21 mouse cellular contexts compared by ENCODE assay signal in the genomic region with DNA sequence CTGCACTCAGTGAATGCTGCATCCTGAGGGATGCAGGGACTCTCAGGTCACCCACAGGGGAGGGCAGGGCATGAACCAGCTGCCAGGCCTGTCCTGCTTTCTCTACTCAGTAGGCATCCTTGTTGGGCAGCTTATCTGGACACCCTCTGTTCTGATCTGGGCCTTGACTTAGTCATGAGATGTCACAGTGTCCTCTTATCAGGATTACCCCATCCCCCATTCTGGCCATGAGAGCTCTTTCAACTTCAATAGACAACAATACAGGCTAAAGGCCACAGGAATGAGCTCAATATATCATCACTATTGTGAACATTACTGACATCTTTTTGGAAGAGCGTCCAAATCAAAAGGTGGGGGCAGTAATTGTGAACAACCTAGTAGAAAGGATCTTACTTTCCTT. TPM values are rescaled to one million over a fixed set of nuclear protein-coding genes. Genes with fewer than 3 reads are reported as not detected.
A peak's percentile ranks its signal among the peaks of the same experiment; 100 is the strongest.
DNase-seq lines count a peak whose midpoint lies in the region; ATAC-seq and TF ChIP-seq lines count a peak whose summit lies in the region.
"Had no signal": no experiment of that assay in that cellular context is flagged by ENCODE, and none has a peak within 500 bp of the region (broad histone marks: within the 10 kb centered on the region; RNA-seq: fewer than 3 reads in every experiment).

No protein-coding gene starts in this region.

- no peaks in the 10 kb centered on the region for H3K27me3 ChIP-seq in liver, adult 2 months (ENCODE audit: control insufficient read depth, insufficient read depth, low read length)
- no peaks in the 10 kb centered on the region; the same call in 1 of the 2 replicates for H3K27me3 ChIP-seq in liver, embryonic 12.5 days (replicated peaks)
- no peaks in the 10 kb centered on the region for H3K27me3 ChIP-seq in forebrain, embryonic 14.5 days (replicated peaks; ENCODE audit: control insufficient read depth, insufficient read depth, low read length)
- H3K27me3 ChIP-seq: heart, embryonic 13.5 days; hindbrain, embryonic 15.5 days; intestine, embryonic 15.5 days; limb, embryonic 15.5 days had no signal

- WGBS in liver, adult 2 months = 65% methylated on average over 1 of the region's 1 CpGs
- 76% methylated on average over 1 of the region's 1 CpGs for WGBS in liver, embryonic 12.5 days (ENCODE audit: insufficient replicate concordance)
- WGBS in forebrain, embryonic 14.5 days = 90% methylated on average over 1 of the region's 1 CpGs

- H3K79me2 ChIP-seq in liver, adult 2 months (ENCODE audit: control insufficient read depth, insufficient read depth, low read length) = no peaks in the 10 kb centered on the region

- no peak overlapping the region for H3K9ac ChIP-seq in liver, adult 2 months (ENCODE audit: low read depth, low read length)
- no peak overlapping the region for H3K9ac ChIP-seq in liver, embryonic 12.5 days
- no peak overlapping the region for H3K9ac ChIP-seq in forebrain, embryonic 14.5 days (ENCODE audit: low read length)
- H3K9ac ChIP-seq: heart, embryonic 13.5 days; hindbrain, embryonic 15.5 days; intestine, embryonic 15.5 days; limb, embryonic 15.5 days had no signal

- TF ChIP-seq CTCF in liver, adult 2 months (IDR thresholded peaks at IDR 0.05; ENCODE audit: low read depth, low read length) = no peak

- H3K36me3 ChIP-seq in liver, adult 2 months (ENCODE audit: control insufficient read depth, insufficient read depth, low read length) = no peaks in the 10 kb centered on the region
- no peaks in the 10 kb centered on the region for H3K36me3 ChIP-seq in liver, embryonic 12.5 days
- no peaks in the 10 kb centered on the region for H3K36me3 ChIP-seq in forebrain, embryonic 14.5 days (ENCODE audit: control insufficient read depth, insufficient read depth, low read length)
- H3K36me3 ChIP-seq: forebrain, embryonic 10.5 days; G1E; heart, embryonic 13.5 days; hindbrain, embryonic 15.5 days; intestine, embryonic 15.5 days; limb, embryonic 15.5 days had no signal

- ATAC-seq in liver, embryonic 12.5 days = no peak
- ATAC-seq in forebrain, embryonic 14.5 days = no peak
- ATAC-seq in megakaryocyte-erythroid progenitor cell, adult 5-6 weeks (replicated peaks; ENCODE audit: low FRiP score, low TSS enrichment, poor library complexity, severe bottlenecking) = no peak
- ATAC-seq: activated CD4-positive, CD25-positive, alpha-beta regulatory T cell, adult 4 months; intestine, embryonic 15.5 days had no signal

- H3K4me2 ChIP-seq in liver, embryonic 12.5 days = no peak overlapping the region
- no peak overlapping the region for H3K4me2 ChIP-seq in forebrain, embryonic 14.5 days (ENCODE audit: low read length)
- H3K4me2 ChIP-seq: heart, embryonic 13.5 days; hindbrain, embryonic 15.5 days; intestine, embryonic 15.5 days; limb, embryonic 15.5 days; midbrain, embryonic 11.5 days had no signal

- H3K27ac ChIP-seq in liver, adult 2 months (replicated peaks; ENCODE audit: insufficient read depth, low read depth, low read length) = no peak overlapping the region
- no peak overlapping the region for H3K27ac ChIP-seq in liver, embryonic 12.5 days
- H3K27ac ChIP-seq in forebrain, embryonic 14.5 days (ENCODE audit: low read depth, low read length) = no peak overlapping the region
- H3K27ac ChIP-seq: forebrain, embryonic 10.5 days; heart, embryonic 13.5 days; hindbrain, embryonic 15.5 days; intestine, embryonic 15.5 days; limb, embryonic 15.5 days; macrophage had no signal

- no peak overlapping the region for H3K4me3 ChIP-seq in liver, adult 2 months (ENCODE audit: insufficient read depth, low read depth, low read length)
- H3K4me3 ChIP-seq in liver, embryonic 12.5 days = no peak overlapping the region
- no peak overlapping the region for H3K4me3 ChIP-seq in forebrain, embryonic 14.5 days (ENCODE audit: low read depth, low read length)
- H3K4me3 ChIP-seq: forebrain, embryonic 10.5 days; heart, embryonic 13.5 days; hindbrain, embryonic 15.5 days; intestine, embryonic 15.5 days; limb, embryonic 15.5 days had no signal

- no peaks in the 10 kb centered on the region for H3K9me3 ChIP-seq in liver, embryonic 12.5 days (replicated peaks)
- no peaks in the 10 kb centered on the region for H3K9me3 ChIP-seq in forebrain, embryonic 14.5 days (replicated peaks; ENCODE audit: control insufficient read depth, low read length)
- H3K9me3 ChIP-seq: forebrain, embryonic 10.5 days; G1E; heart, embryonic 13.5 days; hindbrain, embryonic 15.5 days; intestine, embryonic 15.5 days; limb, embryonic 15.5 days had no signal

- H3K4me1 ChIP-seq in liver, adult 2 months (ENCODE audit: control insufficient read depth, insufficient read depth, low read length) = peaks cover 31% of the 10 kb centered on the region
- peaks cover 5% of the 10 kb centered on the region; the same call in 1 of the 2 replicates for H3K4me1 ChIP-seq in liver, embryonic 12.5 days
- H3K4me1 ChIP-seq in forebrain, embryonic 14.5 days (ENCODE audit: control insufficient read depth, insufficient read depth, low read length) = 0 out of 2 replicates have a peak, but pooled peaks cover under 1% of the 10 kb centered on the region
- H3K4me1 ChIP-seq: intestine, embryonic 15.5 days had no signal

- peak; percentile 61 for DNase-seq in adrenal gland, adult 8-10 months
- no peak for DNase-seq in adrenal gland, postnatal 25 days
- peak; percentile 68 for DNase-seq in liver, adult 2 months (ENCODE audit: extremely low read depth, low read depth, low spot score)
- peak; percentile 35 to 54 for DNase-seq in adrenal gland, postnatal 36 days
- peak; percentile 71 for DNase-seq in lung, postnatal 10 days
- no peak for DNase-seq in forebrain, embryonic 14.5 days (ENCODE audit: low spot score)
- DNase-seq: cerebellum, adult 18-20 months; heart, adult 18-20 months; right cerebral cortex, adult 18-20 months had no signal

- TF ChIP-seq POLR2A in liver, adult 2 months (IDR thresholded peaks at IDR 0.05; ENCODE audit: extremely low read depth, insufficient read depth, low read length) = no peak

RNA-seq across cellular contexts. Expression of a gene that starts 3.4 kb away (rescaled TPM):
- 1 to 10 TPM; 3.3 to 5.7 (median 4.4) TPM for total RNA-seq in adrenal gland, adult 8-10 months (2022)
- 2.6 and 3.2 TPM in 2 replicates for total RNA-seq in adrenal gland, postnatal 25 days (2021)
- 8.9 and 20.7 TPM in 2 replicates for total RNA-seq in liver, adult 2 months (2014; rRNA removed)
- 43.1 and 55.5 TPM in 2 replicates for polyA plus RNA-seq in liver, adult 2 months (2012; rRNA removed)
- 1.6 and 1.7 TPM in 2 replicates for polyA plus RNA-seq in liver, embryonic 12.5 days (2016; fragmentation: Nextera tagmentation; extraction: Ambion mirVana)
- total RNA-seq in adrenal gland, postnatal 36 days (2021) = 1 to 10 TPM; 3.2 to 3.7 TPM
- 1.2 and 1.8 TPM in 2 replicates for polyA plus RNA-seq in forebrain, embryonic 14.5 days (2014; fragmentation: Nextera tagmentation; extraction: Ambion mirVana)
- not detected in 2 replicates for total RNA-seq in megakaryocyte-erythroid progenitor cell, adult 5-6 weeks (2014; fragmentation: Nextera tagmentation)
- not detected in 2 replicates for total RNA-seq in megakaryocyte-erythroid progenitor cell, adult 5-6 weeks (2017)
- total RNA-seq: monocyte, adult 5-6 weeks had no signal
- polyA plus RNA-seq: macrophage had no signal

Comparison
In these comparisons a context has a peak if more than half of its experiments do, and no peak if none do; other contexts are left out.
1. DNase-seq: peak in adrenal gland, adult 8-10 months (single experiment), liver, adult 2 months (single experiment), adrenal gland, postnatal 36 days (2 of 2) and lung, postnatal 10 days (single experiment); none in adrenal gland, postnatal 25 days (single experiment) and forebrain, embryonic 14.5 days (single experiment).